Mouse (Mus musculus) left cerebral cortex, adult 8-10 months (tissue): ENCODE data around the gene Hspb1. TPM values are rescaled to one million over a fixed set of nuclear protein-coding genes. Genes with fewer than 3 reads are reported as not detected.

ENCODE experiments used
- total RNA-seq, 4 experiments: library from RNA; stranded (reverse); gene quantifications; 2 replicates each; pipeline ENCODE4 v1.2.4; 2022

Gene Hspb1
- total RNA-seq, 4 experiments from 2014 or later: 10.9 to 20.6 (median 14.7) TPM

Other genes with a start within 250 kb of the Hspb1 start
- gene Por, start 217.9 kb upstream of the Hspb1 start, total RNA-seq: 100 to 1,000 TPM in 1 of 4 experiments, 10 to 100 TPM in 3; 82.4 to 100 (median 95.4) TPM
- 10 to 100 TPM; 16.8 to 20.5 (median 19.7) TPM for gene Tmem120a, start 143.5 kb upstream of the Hspb1 start, total RNA-seq
- gene Styxl1, start 109.5 kb upstream of the Hspb1 start, total RNA-seq: under 1 TPM in 2 of 4 experiments, not detected in 2; 0.30 to 0.37 TPM
- 100 to 1,000 TPM; 407 to 445 (median 424) TPM for gene Mdh2, start 109.4 kb upstream of the Hspb1 start, total RNA-seq
- gene Srrm3, start 81.0 kb upstream of the Hspb1 start, total RNA-seq: 10 to 100 TPM; 61.8 to 78.3 (median 68.6) TPM
- gene Ywhag, start 46.7 kb downstream of the Hspb1 start, total RNA-seq: 1,000 to 10,000 TPM; 1,072 to 1,089 (median 1,074) TPM
- 1 to 10 TPM; 1.3 to 2.8 (median 2.0) TPM for gene Ssc4d, start 86.6 kb downstream of the Hspb1 start, total RNA-seq
- gene Zp3, start 92.2 kb downstream of the Hspb1 start, total RNA-seq: not detected
- gene Dtx2, start 106.9 kb downstream of the Hspb1 start, total RNA-seq: 10 to 100 TPM in 1 of 4 experiments, 1 to 10 TPM in 3; 7.5 to 11.3 (median 9.6) TPM
- not detected for gene Upk3b, start 150.6 kb downstream of the Hspb1 start, total RNA-seq
- under 1 TPM in 2 of 4 experiments, not detected in 2; 0.59 to 0.81 TPM for gene Upk3bl, start 166.6 kb downstream of the Hspb1 start, total RNA-seq
- gene Rasa4, start 196.0 kb downstream of the Hspb1 start, total RNA-seq: 10 to 100 TPM in 1 of 4 experiments, 1 to 10 TPM in 3; 6.2 to 13.4 (median 8.0) TPM
- 10 to 100 TPM; 66.2 to 83.2 (median 70.9) TPM for gene Polr2j, start 228.7 kb downstream of the Hspb1 start, total RNA-seq
- 10 to 100 TPM; 11.6 to 14.9 (median 13.4) TPM for gene Lrwd1, start 248.2 kb downstream of the Hspb1 start, total RNA-seq
- gene Alkbh4, start 248.2 kb downstream of the Hspb1 start, total RNA-seq: 10 to 100 TPM in 2 of 4 experiments, 1 to 10 TPM in 2; 8.5 to 12.2 (median 9.9) TPM